In genomic region chr17:29494062-29494731, GRCm38 (mm10) we compare ENCODE assay signal across 11 mouse cellular contexts. TPM values are rescaled to one million over a fixed set of nuclear protein-coding genes. Genes with fewer than 3 reads are reported as not detected.
DNase-seq lines count a peak whose midpoint lies in the region; ATAC-seq and TF ChIP-seq lines count a peak whose summit lies in the region.
"Had no signal": no experiment of that assay in that cellular context is flagged by ENCODE, and none has a peak within 500 bp of the region (broad histone marks: within the 10 kb centered on the region; RNA-seq: fewer than 3 reads in every experiment).

No protein-coding gene starts in this region.

- no peak for DNase-seq in heart, adult 2 months
- peak; percentile 31 for DNase-seq in thymus, adult 2 months
- DNase-seq in thymus, postnatal 4 days, result no peak
- DNase-seq in layer of hippocampus, adult 11-12 months (ENCODE audit: low spot score), result no peak
- DNase-seq in left cerebral cortex, postnatal 4 days, result no peak
- DNase-seq in frontal cortex, postnatal 36 days (ENCODE audit: low spot score in 2 of 2), result no peak

- peak overlapping the region; percentile 77 for H3K4me3 ChIP-seq in heart, embryonic 11.5 days (ENCODE audit: low read depth, low read length)
- no peak overlapping the region for H3K4me3 ChIP-seq in heart, adult 2 months
- peak overlapping the region; percentile 8 for H3K4me3 ChIP-seq in thymus, adult 2 months (ENCODE audit: control insufficient read depth, insufficient read depth, low read length)
- no peak overlapping the region for H3K4me3 ChIP-seq in limb, embryonic 13.5 days

- no peak for TF ChIP-seq POLR2A in heart, adult 2 months (IDR thresholded peaks at IDR 0.05; ENCODE audit: insufficient read depth, low read depth, low read length)
- TF ChIP-seq POLR2A in thymus, adult 2 months (IDR thresholded peaks at IDR 0.05; ENCODE audit: control insufficient read depth, extremely low read depth, insufficient read depth, low read length, poor library complexity), result no peak

- 72% methylated on average over 10 of the region's 10 CpGs for WGBS in heart, embryonic 11.5 days (ENCODE audit: insufficient replicate concordance)
- WGBS in heart, adult 2 months, result 78% methylated on average over 10 of the region's 10 CpGs
- WGBS in thymus, adult 2 months, result 8% methylated on average over 10 of the region's 10 CpGs
- 71% methylated on average over 10 of the region's 10 CpGs for WGBS in limb, embryonic 13.5 days

- no peak for TF ChIP-seq EP300 in heart, adult 2 months (IDR thresholded peaks at IDR 0.05; ENCODE audit: insufficient read depth, low read depth, low read length)

- peak overlapping the region; percentile 95 for H3K27ac ChIP-seq in heart, embryonic 11.5 days (ENCODE audit: low read depth, low read length)
- no peak overlapping the region for H3K27ac ChIP-seq in heart, adult 2 months
- peak overlapping the region; percentile 94 for H3K27ac ChIP-seq in thymus, adult 2 months (ENCODE audit: control insufficient read depth, insufficient read depth, low read length)
- no peak overlapping the region for H3K27ac ChIP-seq in limb, embryonic 13.5 days

- H3K4me1 ChIP-seq in heart, embryonic 11.5 days (ENCODE audit: control insufficient read depth, insufficient read depth, low read length), result peaks cover 12% of the 10 kb centered on the region
- H3K4me1 ChIP-seq in heart, adult 2 months (ENCODE audit: control insufficient read depth, insufficient read depth, low read length), result peaks cover 7% of the 10 kb centered on the region
- peaks cover 36% of the 10 kb centered on the region for H3K4me1 ChIP-seq in thymus, adult 2 months (replicated peaks; ENCODE audit: control insufficient read depth, insufficient read depth, low read length)
- peaks cover 16% of the 10 kb centered on the region for H3K4me1 ChIP-seq in limb, embryonic 13.5 days

- intact Hi-C loops in heart, adult 2 months (cut with DNase I), result loop anchor here (5.0 kb wide), 1 partner anchor 227 kb away; the partner anchor contains the start of gene BC004004
- intact Hi-C loops in left cerebral cortex, postnatal 4 days (cut with DNase I), result loop anchor here (5.0 kb wide), 1 partner anchor 97 kb away; no protein-coding TSS in a partner anchor

- no peak for ATAC-seq in heart, embryonic 11.5 days (replicated peaks; ENCODE audit: insufficient number of reproducible peaks, low FRiP score, low TSS enrichment)
- no peak for ATAC-seq in limb, embryonic 13.5 days (ENCODE audit: low FRiP score, low read depth)

- peaks cover 8% of the 10 kb centered on the region; the same call in 1 of the 2 replicates for H3K79me2 ChIP-seq in heart, adult 2 months (replicated peaks; ENCODE audit: control insufficient read depth, insufficient read depth, low read length)

- TF ChIP-seq CTCF in heart, adult 2 months (IDR thresholded peaks at IDR 0.05), result no peak
- no peak for TF ChIP-seq CTCF in thymus, adult 2 months (IDR thresholded peaks at IDR 0.05; ENCODE audit: borderline replicate concordance, control insufficient read depth, extremely low read depth, insufficient read depth, low read length, poor library complexity)

- H3K9me3 ChIP-seq in heart, embryonic 11.5 days (replicated peaks; ENCODE audit: control insufficient read depth, low read length), result no peaks in the 10 kb centered on the region
- no peaks in the 10 kb centered on the region for H3K9me3 ChIP-seq in limb, embryonic 13.5 days

- no peaks in the 10 kb centered on the region for H3K27me3 ChIP-seq in heart, embryonic 11.5 days (ENCODE audit: control insufficient read depth, insufficient read depth, low read length)
- H3K27me3 ChIP-seq in heart, adult 2 months (ENCODE audit: control insufficient read depth, insufficient read depth, low read length), result no peaks in the 10 kb centered on the region
- H3K27me3 ChIP-seq in thymus, adult 2 months (ENCODE audit: control insufficient read depth, insufficient read depth, low read length), result no peaks in the 10 kb centered on the region
- H3K27me3 ChIP-seq in limb, embryonic 13.5 days, result no peaks in the 10 kb centered on the region

- H3K9ac ChIP-seq in heart, embryonic 11.5 days (ENCODE audit: low read depth, low read length), result peak overlapping the region; percentile 92
- H3K9ac ChIP-seq in heart, adult 2 months (ENCODE audit: low read depth, low read length), result no peak overlapping the region
- H3K9ac ChIP-seq in limb, embryonic 13.5 days, result peak overlapping the region; percentile 39

- peak overlapping the region; percentile 75 for H3K4me2 ChIP-seq in heart, embryonic 11.5 days
- H3K4me2 ChIP-seq in limb, embryonic 13.5 days (replicated peaks), result 0 out of 2 replicates have a peak overlapping the region, but pooled peaks have one; percentile 93

- H3K36me3 ChIP-seq in heart, embryonic 11.5 days (ENCODE audit: control insufficient read depth, insufficient read depth, low read length), result peaks cover 13% of the 10 kb centered on the region
- H3K36me3 ChIP-seq in heart, adult 2 months (ENCODE audit: control insufficient read depth, insufficient read depth, low read length), result peaks cover 12% of the 10 kb centered on the region
- H3K36me3 ChIP-seq in thymus, adult 2 months (ENCODE audit: control insufficient read depth, insufficient read depth, low read length), result peaks cover 5% of the 10 kb centered on the region
- H3K36me3 ChIP-seq in limb, embryonic 13.5 days, result peaks cover 23% of the 10 kb centered on the region

RNA-seq across cellular contexts. Expression of gene Pim1, which starts 3.6 kb away (rescaled TPM):
- 23.5 and 27.3 TPM in 2 replicates for polyA plus RNA-seq in heart, embryonic 11.5 days (2014; fragmentation: Nextera tagmentation; extraction: Ambion mirVana)
- total RNA-seq in heart, adult 2 months (2021), result 10 to 100 TPM; 17.2 to 20.5 TPM
- polyA plus RNA-seq in heart, adult 2 months (2012; rRNA removed), result 24.6 and 27.9 TPM in 2 replicates
- 92.7 and 128 TPM in 2 replicates for polyA plus RNA-seq in thymus, adult 2 months (2012; rRNA removed)
- 18.9 and 22.3 TPM in 2 replicates for polyA plus RNA-seq in limb, embryonic 13.5 days (2015; fragmentation: Nextera tagmentation; extraction: Ambion mirVana)
- total RNA-seq in left cerebral cortex, postnatal 4 days (2021), result 10 to 100 TPM; 10.5 to 12.3 TPM

RNA-seq across cellular contexts. Expression of gene Gm17657, which starts 55.2 kb away (rescaled TPM):
- polyA plus RNA-seq in heart, embryonic 11.5 days (2014; fragmentation: Nextera tagmentation; extraction: Ambion mirVana), result not detected in 2 replicates
- not detected for total RNA-seq in heart, adult 2 months (2021)
- polyA plus RNA-seq in heart, adult 2 months (2012; rRNA removed), result not detected in 2 replicates
- not detected in 2 replicates for polyA plus RNA-seq in thymus, adult 2 months (2012; rRNA removed)
- not detected in 2 replicates for polyA plus RNA-seq in limb, embryonic 13.5 days (2015; fragmentation: Nextera tagmentation; extraction: Ambion mirVana)
- not detected for total RNA-seq in left cerebral cortex, postnatal 4 days (2021)
- polyA plus RNA-seq: intestine, embryonic 14.5 days; limb, embryonic 11.5 days; neural tube, embryonic 11.5 days had no signal

RNA-seq across cellular contexts. Expression of gene Tbc1d22b, which starts 55.4 kb away (rescaled TPM):
- polyA plus RNA-seq in heart, embryonic 11.5 days (2014; fragmentation: Nextera tagmentation; extraction: Ambion mirVana), result 10.0 and 12.0 TPM in 2 replicates
- total RNA-seq in heart, adult 2 months (2021), result 10 to 100 TPM; 12.8 to 13.8 TPM
- polyA plus RNA-seq in heart, adult 2 months (2012; rRNA removed), result 15.3 and 16.9 TPM in 2 replicates
- polyA plus RNA-seq in thymus, adult 2 months (2012; rRNA removed), result 47.8 and 55.8 TPM in 2 replicates
- 14.5 and 16.2 TPM in 2 replicates for polyA plus RNA-seq in limb, embryonic 13.5 days (2015; fragmentation: Nextera tagmentation; extraction: Ambion mirVana)
- total RNA-seq in left cerebral cortex, postnatal 4 days (2021), result 10 to 100 TPM; 45.0 to 46.2 TPM

RNA-seq across cellular contexts. Expression of gene Tmem217, which starts 58.0 kb away (rescaled TPM):
- polyA plus RNA-seq in heart, embryonic 11.5 days (2014; fragmentation: Nextera tagmentation; extraction: Ambion mirVana), result 0.13 and 0.32 TPM in 2 replicates
- not detected for total RNA-seq in heart, adult 2 months (2021)
- 0.47 TPM in 1 of 2 replicates, not detected in the other for polyA plus RNA-seq in heart, adult 2 months (2012; rRNA removed)
- polyA plus RNA-seq in thymus, adult 2 months (2012; rRNA removed), result 0.49 and 0.62 TPM in 2 replicates
- 1.2 and 1.7 TPM in 2 replicates for polyA plus RNA-seq in limb, embryonic 13.5 days (2015; fragmentation: Nextera tagmentation; extraction: Ambion mirVana)
- total RNA-seq in left cerebral cortex, postnatal 4 days (2021), result not detected

Comparison
In these comparisons a context has a peak if more than half of its experiments do, and no peak if none do; other contexts are left out.
1. H3K27ac ChIP-seq: peak in heart, embryonic 11.5 days (single experiment) and thymus, adult 2 months (single experiment); none in heart, adult 2 months (single experiment) and limb, embryonic 13.5 days (single experiment).
2. H3K4me3 ChIP-seq: peak in heart, embryonic 11.5 days (single experiment) and thymus, adult 2 months (single experiment); none in heart, adult 2 months (single experiment) and limb, embryonic 13.5 days (single experiment).